Comparison of ENCODE assay signal across 13 mouse cellular contexts in the genomic region with DNA sequence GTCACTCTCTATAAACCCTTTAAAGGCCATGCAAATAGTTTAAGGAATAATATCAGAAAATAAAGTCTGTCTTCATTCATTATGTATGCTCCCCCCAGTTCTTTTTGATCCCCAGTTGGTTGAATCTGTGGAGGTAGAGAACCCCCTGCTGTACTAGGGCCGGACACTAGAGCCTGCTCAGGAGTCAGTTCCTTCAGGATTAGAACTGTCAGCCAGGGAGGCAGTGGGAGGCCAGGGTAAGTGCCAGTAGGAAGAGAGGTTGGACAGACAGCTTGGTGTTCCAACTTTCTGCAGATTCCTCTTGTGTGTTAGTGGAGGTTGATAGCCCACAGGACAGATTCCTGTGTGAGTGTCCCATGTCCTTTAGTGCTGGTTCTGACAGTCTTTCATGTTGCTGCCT.
DNase-seq lines count a peak whose midpoint lies in the region; ATAC-seq and TF ChIP-seq lines count a peak whose summit lies in the region.
"Had no signal": no experiment of that assay in that cellular context is flagged by ENCODE, and none has a peak within 500 bp of the region (broad histone marks: within the 10 kb centered on the region; RNA-seq: fewer than 3 reads in every experiment).

No protein-coding gene starts in this region.

- peaks cover 21% of the 10 kb centered on the region for H3K4me1 ChIP-seq in hindbrain, embryonic 12.5 days
- no peaks in the 10 kb centered on the region for H3K4me1 ChIP-seq in hindbrain, embryonic 16.5 days (ENCODE audit: control insufficient read depth, insufficient read depth, low read depth, low read length)
- peaks cover 18 to 51% of the 10 kb centered on the region in 2 experiments for H3K4me1 ChIP-seq in CH12.LX (ENCODE audit: control insufficient read depth in 1 of 2, insufficient read depth in 2 of 2)
- H3K4me1 ChIP-seq in heart, postnatal 0 days (ENCODE audit: control insufficient read depth, insufficient read depth) = peaks cover 9% of the 10 kb centered on the region

- no peaks in the 10 kb centered on the region for H3K9me3 ChIP-seq in hindbrain, embryonic 12.5 days (replicated peaks)
- H3K9me3 ChIP-seq in hindbrain, embryonic 16.5 days (ENCODE audit: control insufficient read depth, low read length) = no peaks in the 10 kb centered on the region
- peaks cover 9% of the 10 kb centered on the region for H3K9me3 ChIP-seq in CH12.LX (replicated peaks; ENCODE audit: low read length)
- H3K9me3 ChIP-seq in heart, postnatal 0 days (replicated peaks; ENCODE audit: control insufficient read depth, low read length) = no peaks in the 10 kb centered on the region
- H3K9me3 ChIP-seq: G1E; lung, embryonic 15.5 days; neural tube, embryonic 12.5 days had no signal

- H3K4me3 ChIP-seq in hindbrain, embryonic 12.5 days = no peak overlapping the region
- no peak overlapping the region for H3K4me3 ChIP-seq in hindbrain, embryonic 16.5 days (ENCODE audit: low read length)
- peak overlapping the region in 2 of 3 experiments; percentile 16 to 40 for H3K4me3 ChIP-seq in CH12.LX (replicated peaks in 1 of 3; ENCODE audit: low read depth in 2 of 3, low read length in 2 of 3, poor library complexity in 1 of 3)
- no peak overlapping the region for H3K4me3 ChIP-seq in heart, postnatal 0 days (ENCODE audit: low read depth, low read length)
- H3K4me3 ChIP-seq: erythroblast, embryonic 14.5 days; lung, embryonic 15.5 days; neural tube, embryonic 12.5 days had no signal

- no peak for TF ChIP-seq POLR2A in CH12.LX (IDR thresholded peaks at IDR 0.05; ENCODE audit: low read depth, low read length)

- TF ChIP-seq EP300 in CH12.LX (IDR thresholded peaks at IDR 0.05; ENCODE audit: low read length) = no peak
- TF ChIP-seq EP300 in heart, postnatal 0 days (IDR thresholded peaks at IDR 0.05; ENCODE audit: low read depth) = no peak

- no peak overlapping the region for H3K9ac ChIP-seq in hindbrain, embryonic 12.5 days
- no peak overlapping the region for H3K9ac ChIP-seq in hindbrain, embryonic 16.5 days (ENCODE audit: low read depth, low read length)
- H3K9ac ChIP-seq in CH12.LX (ENCODE audit: insufficient read depth, low read depth) = peak overlapping the region; percentile 34; the same call in 1 of the 2 replicates
- H3K9ac ChIP-seq in heart, postnatal 0 days (replicated peaks; ENCODE audit: low read depth, low read length) = no peak overlapping the region
- H3K9ac ChIP-seq: lung, embryonic 15.5 days; neural tube, embryonic 12.5 days had no signal

- in situ Hi-C loops in CH12.LX (cut with MboI; ENCODE audit: low pct_ligation_motif_present, low pct_unique_long_range_greater_than_20kb, low sequenced_read_pairs) = loop anchor here (10.0 kb wide), 1 partner anchor 54 kb away; no protein-coding TSS in a partner anchor

- peak; percentile 47 for TF ChIP-seq RAD21 in CH12.LX (IDR thresholded peaks at IDR 0.05; ENCODE audit: low read depth, low read length)

- dilution Hi-C loops in CH12.LX (cut with MboI; ENCODE audit: extremely low pct_ligation_motif_present, extremely low pct_unique_long_range_greater_than_20kb, low sequenced_read_pairs) = no loop called here

- 50% methylated on average over 1 of the region's 1 CpGs for WGBS in hindbrain, embryonic 12.5 days
- 46% methylated on average over 1 of the region's 1 CpGs for WGBS in hindbrain, embryonic 16.5 days
- WGBS in heart, postnatal 0 days = 75% methylated on average over 1 of the region's 1 CpGs

- H3K27me3 ChIP-seq in hindbrain, embryonic 12.5 days = no peaks in the 10 kb centered on the region
- no peaks in the 10 kb centered on the region for H3K27me3 ChIP-seq in hindbrain, embryonic 16.5 days (replicated peaks; ENCODE audit: control insufficient read depth, insufficient read depth, low read length)
- no peaks in the 10 kb centered on the region for H3K27me3 ChIP-seq in CH12.LX (replicated peaks)
- no peaks in the 10 kb centered on the region for H3K27me3 ChIP-seq in heart, postnatal 0 days (ENCODE audit: control insufficient read depth, insufficient read depth, low read length)
- H3K27me3 ChIP-seq: lung, embryonic 15.5 days; neural tube, embryonic 12.5 days had no signal

- H3K36me3 ChIP-seq in hindbrain, embryonic 12.5 days = no peaks in the 10 kb centered on the region
- no peaks in the 10 kb centered on the region for H3K36me3 ChIP-seq in hindbrain, embryonic 16.5 days (ENCODE audit: control insufficient read depth, insufficient read depth, low read length)
- peaks cover 0 to 11% of the 10 kb centered on the region in 2 experiments for H3K36me3 ChIP-seq in CH12.LX (replicated peaks in 1 of 2; ENCODE audit: control insufficient read depth in 1 of 2, insufficient read depth in 1 of 2, low read length in 1 of 2)
- no peaks in the 10 kb centered on the region for H3K36me3 ChIP-seq in heart, postnatal 0 days (replicated peaks; ENCODE audit: control insufficient read depth, insufficient read depth, low read length)
- H3K36me3 ChIP-seq: lung, embryonic 15.5 days; neural tube, embryonic 12.5 days had no signal

- H3K4me2 ChIP-seq in hindbrain, embryonic 12.5 days (replicated peaks) = no peak overlapping the region
- H3K4me2 ChIP-seq in hindbrain, embryonic 16.5 days (ENCODE audit: low read length) = no peak overlapping the region
- H3K4me2 ChIP-seq in CH12.LX (ENCODE audit: insufficient read depth, low read depth, poor library complexity, severe bottlenecking) = peak overlapping the region; percentile 48
- no peak overlapping the region for H3K4me2 ChIP-seq in heart, postnatal 0 days (ENCODE audit: low read depth, low read length)
- H3K4me2 ChIP-seq: lung, embryonic 15.5 days; neural tube, embryonic 12.5 days had no signal

- peak; percentile 24 for DNase-seq in CH12.LX (ENCODE audit: extremely low read depth)
- peak; percentile 30 for DNase-seq in cerebellum, adult 11-12 months
- no peak for DNase-seq in heart, postnatal 0 days (ENCODE audit: low spot score)
- no peak for DNase-seq in retina, embryonic 14.5 days (ENCODE audit: low spot score)
- no peak for DNase-seq in right cerebral cortex, postnatal 36 days (ENCODE audit: low spot score in 2 of 2)
- DNase-seq in layer of hippocampus, adult 18-20 months (ENCODE audit: low spot score in 2 of 2) = no peak
- DNase-seq: kidney, postnatal 25 days had no signal

- ATAC-seq in hindbrain, embryonic 12.5 days (ENCODE audit: low FRiP score) = no peak
- ATAC-seq in hindbrain, embryonic 16.5 days = no peak
- ATAC-seq in heart, postnatal 0 days (ENCODE audit: insufficient read depth, low read depth) = no peak

- peak in 1 of 2 experiments; percentile 57; a peak in 3 of 4 replicates for TF ChIP-seq CTCF in CH12.LX (conservative IDR thresholded peaks at IDR 0.05 in 1 of 2, IDR thresholded peaks at IDR 0.05 in 1 of 2; ENCODE audit: low read depth in 2 of 2, low read length in 2 of 2)
- 0 out of 2 replicates have a peak, but pooled peaks have one; percentile 9 for TF ChIP-seq CTCF in heart, postnatal 0 days (IDR thresholded peaks at IDR 0.05; ENCODE audit: low read depth)

- H3K27ac ChIP-seq in hindbrain, embryonic 12.5 days = 0 out of 2 replicates have a peak overlapping the region, but pooled peaks have one; percentile 18
- H3K27ac ChIP-seq in hindbrain, embryonic 16.5 days (ENCODE audit: low read depth, low read length) = no peak overlapping the region
- H3K27ac ChIP-seq in CH12.LX (ENCODE audit: insufficient read depth, low read depth) = peak overlapping the region; percentile 61
- H3K27ac ChIP-seq in heart, postnatal 0 days (ENCODE audit: low read depth) = peak overlapping the region; percentile 70
- H3K27ac ChIP-seq: neural tube, embryonic 12.5 days had no signal

- no peaks in the 10 kb centered on the region for H3K79me2 ChIP-seq in CH12.LX (replicated peaks; ENCODE audit: control insufficient read depth, extremely low read depth, insufficient read depth, poor library complexity, severe bottlenecking)

TF ChIP-seq in CH12.LX, 34 proteins besides CTCF, POLR2A, EP300 and RAD21:
- TF ChIP-seq NELFE (IDR thresholded peaks at IDR 0.05; ENCODE audit: low read depth, low read length) (no peak), SMC3 (IDR thresholded peaks at IDR 0.05; ENCODE audit: low read depth, low read length) (peak; percentile 41), UBTF (IDR thresholded peaks at IDR 0.05; ENCODE audit: low read depth, low read length) (no peak), MAFK (IDR thresholded peaks at IDR 0.05; ENCODE audit: insufficient replicate concordance, low read length) (no peak), PAX5 (IDR thresholded peaks at IDR 0.05; ENCODE audit: low read length) (no peak), CHD1 (IDR thresholded peaks at IDR 0.05; ENCODE audit: low read depth, low read length) (0 out of 2 replicates have a peak, but pooled peaks have one; percentile 13), TBP (conservative IDR thresholded peaks at IDR 0.05; ENCODE audit: low read depth, low read length) (no peak), KAT2A (IDR thresholded peaks at IDR 0.05; ENCODE audit: insufficient replicate concordance, low read length) (no peak), ZC3H11A (IDR thresholded peaks at IDR 0.05; ENCODE audit: low read depth, low read length) (no peak)

Comparison
In these comparisons a context has a peak if more than half of its experiments do, and no peak if none do; other contexts are left out.
1. H3K4me3 ChIP-seq: peak in CH12.LX (2 of 3); none in hindbrain, embryonic 12.5 days (single experiment), hindbrain, embryonic 16.5 days (single experiment) and heart, postnatal 0 days (single experiment).
2. DNase-seq: peak in CH12.LX (single experiment) and cerebellum, adult 11-12 months (single experiment); none in heart, postnatal 0 days (single experiment), retina, embryonic 14.5 days (single experiment), right cerebral cortex, postnatal 36 days (0 of 2) and layer of hippocampus, adult 18-20 months (0 of 2).